In genomic region chr9:16257241-16257840, GRCm38 (mm10) we compare ENCODE assay signal across 18 mouse cellular contexts.
DNase-seq lines count a peak whose midpoint lies in the region; ATAC-seq and TF ChIP-seq lines count a peak whose summit lies in the region.
"Had no signal": no experiment of that assay in that cellular context is flagged by ENCODE, and none has a peak within 500 bp of the region (broad histone marks: within the 10 kb centered on the region; RNA-seq: fewer than 3 reads in every experiment).

No protein-coding gene starts in this region.

- no peak overlapping the region for H3K4me2 ChIP-seq in midbrain, embryonic 12.5 days (replicated peaks)
- no peak overlapping the region for H3K4me2 ChIP-seq in forebrain, postnatal 0 days (ENCODE audit: low read depth)
- no peak overlapping the region for H3K4me2 ChIP-seq in midbrain, embryonic 14.5 days (ENCODE audit: low read length)
- H3K4me2 ChIP-seq: embryonic facial prominence, embryonic 15.5 days; kidney, embryonic 15.5 days; stomach, embryonic 15.5 days had no signal

- H3K4me1 ChIP-seq in midbrain, embryonic 12.5 days = peaks cover 18% of the 10 kb centered on the region
- peaks cover 12% of the 10 kb centered on the region; the same call in 1 of the 2 replicates for H3K4me1 ChIP-seq in midbrain, embryonic 10.5 days
- H3K4me1 ChIP-seq in forebrain, postnatal 0 days (ENCODE audit: insufficient read depth) = peaks cover 10% of the 10 kb centered on the region; the same call in 1 of the 2 replicates
- peaks cover 13% of the 10 kb centered on the region for H3K4me1 ChIP-seq in midbrain, embryonic 14.5 days (ENCODE audit: control insufficient read depth, insufficient read depth, low read length)
- H3K4me1 ChIP-seq: embryonic facial prominence, embryonic 15.5 days; kidney, embryonic 15.5 days; stomach, embryonic 15.5 days had no signal

- H3K36me3 ChIP-seq in midbrain, embryonic 12.5 days = no peaks in the 10 kb centered on the region
- no peaks in the 10 kb centered on the region for H3K36me3 ChIP-seq in midbrain, embryonic 10.5 days
- no peaks in the 10 kb centered on the region for H3K36me3 ChIP-seq in forebrain, postnatal 0 days (ENCODE audit: insufficient read depth)
- no peaks in the 10 kb centered on the region for H3K36me3 ChIP-seq in midbrain, embryonic 14.5 days (ENCODE audit: control insufficient read depth, insufficient read depth, low read length)
- H3K36me3 ChIP-seq: embryonic facial prominence, embryonic 15.5 days; kidney, embryonic 15.5 days; stomach, embryonic 15.5 days had no signal

- no peak overlapping the region for H3K9ac ChIP-seq in midbrain, embryonic 12.5 days (replicated peaks)
- H3K9ac ChIP-seq in forebrain, postnatal 0 days = no peak overlapping the region
- no peak overlapping the region for H3K9ac ChIP-seq in midbrain, embryonic 14.5 days (replicated peaks; ENCODE audit: low read length)
- H3K9ac ChIP-seq: embryonic facial prominence, embryonic 15.5 days; kidney, embryonic 15.5 days; stomach, embryonic 15.5 days had no signal

- 46% methylated on average over 3 of the region's 3 CpGs for WGBS in midbrain, embryonic 12.5 days
- 70% methylated on average over 3 of the region's 3 CpGs for WGBS in midbrain, embryonic 10.5 days
- WGBS in forebrain, postnatal 0 days = 12% methylated on average over 3 of the region's 3 CpGs
- WGBS in midbrain, embryonic 14.5 days = 28% methylated on average over 3 of the region's 3 CpGs

- H3K27me3 ChIP-seq in midbrain, embryonic 12.5 days = no peaks in the 10 kb centered on the region
- H3K27me3 ChIP-seq in midbrain, embryonic 10.5 days (ENCODE audit: low read depth, poor library complexity, severe bottlenecking) = no peaks in the 10 kb centered on the region
- no peaks in the 10 kb centered on the region for H3K27me3 ChIP-seq in forebrain, postnatal 0 days (ENCODE audit: insufficient read depth, low read length)
- no peaks in the 10 kb centered on the region for H3K27me3 ChIP-seq in midbrain, embryonic 14.5 days (ENCODE audit: control insufficient read depth, insufficient read depth, low read length)
- H3K27me3 ChIP-seq: embryonic facial prominence, embryonic 15.5 days; kidney, embryonic 15.5 days; stomach, embryonic 15.5 days had no signal

- no peak for TF ChIP-seq CTCF in forebrain, postnatal 0 days (IDR thresholded peaks at IDR 0.05; ENCODE audit: low read depth)

- DNase-seq in midbrain, embryonic 10.5 days (ENCODE audit: low spot score) = no peak
- DNase-seq in forebrain, postnatal 0 days = no peak
- peak; percentile 50 for DNase-seq in midbrain, embryonic 14.5 days
- DNase-seq in retina, embryonic 14.5 days (ENCODE audit: low spot score) = peak; percentile 79
- no peak for DNase-seq in lung, adult 18-20 months
- no peak for DNase-seq in testis, postnatal 10 days (ENCODE audit: low spot score)
- DNase-seq: adrenal gland, postnatal 10 days; cerebellum, adult 8-10 months; gastrocnemius, postnatal 25 days; liver; lung, adult 2 months; lung, postnatal 36 days had no signal

- H3K27ac ChIP-seq in midbrain, embryonic 12.5 days (replicated peaks) = peak overlapping the region; percentile 39; the same call in 1 of the 2 replicates
- H3K27ac ChIP-seq in midbrain, embryonic 10.5 days (replicated peaks) = no peak overlapping the region
- no peak overlapping the region for H3K27ac ChIP-seq in forebrain, postnatal 0 days (ENCODE audit: low read depth, low read length)
- H3K27ac ChIP-seq in midbrain, embryonic 14.5 days (replicated peaks; ENCODE audit: low read depth, low read length) = peak overlapping the region; percentile 41; the same call in 1 of the 2 replicates
- H3K27ac ChIP-seq: embryonic facial prominence, embryonic 15.5 days; kidney, embryonic 15.5 days; stomach, embryonic 15.5 days had no signal

- H3K4me3 ChIP-seq in midbrain, embryonic 12.5 days = no peak overlapping the region
- no peak overlapping the region for H3K4me3 ChIP-seq in midbrain, embryonic 10.5 days
- no peak overlapping the region for H3K4me3 ChIP-seq in forebrain, postnatal 0 days (ENCODE audit: low read depth, low read length)
- H3K4me3 ChIP-seq in midbrain, embryonic 14.5 days (replicated peaks; ENCODE audit: low read depth, low read length) = no peak overlapping the region
- H3K4me3 ChIP-seq: embryonic facial prominence, embryonic 15.5 days; kidney, embryonic 15.5 days; stomach, embryonic 15.5 days had no signal

- H3K9me3 ChIP-seq in midbrain, embryonic 12.5 days = no peaks in the 10 kb centered on the region
- no peaks in the 10 kb centered on the region for H3K9me3 ChIP-seq in midbrain, embryonic 10.5 days (replicated peaks)
- no peaks in the 10 kb centered on the region for H3K9me3 ChIP-seq in forebrain, postnatal 0 days (ENCODE audit: low read length)
- H3K9me3 ChIP-seq in midbrain, embryonic 14.5 days (ENCODE audit: control insufficient read depth, low read length) = no peaks in the 10 kb centered on the region
- H3K9me3 ChIP-seq: embryonic facial prominence, embryonic 15.5 days; kidney, embryonic 15.5 days; stomach, embryonic 15.5 days had no signal

- ATAC-seq in midbrain, embryonic 12.5 days (ENCODE audit: low FRiP score, low read depth) = peak; percentile 55
- peak; percentile 32; the same call in 1 of the 2 replicates for ATAC-seq in forebrain, postnatal 0 days
- ATAC-seq in midbrain, embryonic 14.5 days (ENCODE audit: low FRiP score, low TSS enrichment) = peak; percentile 50; the same call in 1 of the 2 replicates
- no peak for ATAC-seq in frontal cortex, adult (ENCODE audit: low TSS enrichment)
- ATAC-seq: inflammation-experienced regulatory T-cells, adult 6 months had no signal

Comparison
In these comparisons a context has a peak if more than half of its experiments do, and no peak if none do; other contexts are left out.
1. H3K27ac ChIP-seq: peak in midbrain, embryonic 12.5 days (single experiment) and midbrain, embryonic 14.5 days (single experiment); none in midbrain, embryonic 10.5 days (single experiment) and forebrain, postnatal 0 days (single experiment).
2. DNase-seq: peak in midbrain, embryonic 14.5 days (single experiment) and retina, embryonic 14.5 days (single experiment); none in midbrain, embryonic 10.5 days (single experiment), forebrain, postnatal 0 days (single experiment), lung, adult 18-20 months (0 of 2) and testis, postnatal 10 days (single experiment).